In the genomic region with DNA sequence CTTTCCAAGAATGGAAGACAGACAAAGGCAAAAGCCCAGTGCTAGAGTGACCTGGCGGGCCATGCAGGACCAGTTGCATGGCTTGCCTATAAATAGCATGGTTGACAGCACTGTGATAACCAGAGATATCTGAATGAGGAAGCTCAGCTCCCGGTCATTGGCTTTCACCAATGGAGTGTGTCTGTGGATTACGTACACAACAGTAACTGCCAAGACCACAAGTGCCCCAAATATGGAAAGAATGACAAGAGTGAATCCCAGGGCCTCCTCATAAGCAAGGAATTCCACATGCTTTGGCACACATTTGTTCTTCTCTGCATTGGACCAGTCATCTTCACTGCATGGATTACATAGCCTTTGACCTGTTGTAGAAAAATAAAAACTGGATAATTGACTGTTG, we compare ENCODE assay signal across 24 mouse cellular contexts. TPM values are rescaled to one million over a fixed set of nuclear protein-coding genes. Genes with fewer than 3 reads are reported as not detected.
DNase-seq lines count a peak whose midpoint lies in the region; ATAC-seq and TF ChIP-seq lines count a peak whose summit lies in the region.
"Had no signal": no experiment of that assay in that cellular context is flagged by ENCODE, and none has a peak within 500 bp of the region (broad histone marks: within the 10 kb centered on the region; RNA-seq: fewer than 3 reads in every experiment).

No protein-coding gene starts in this region.

- no peak overlapping the region for H3K4me2 ChIP-seq in heart, postnatal 0 days (ENCODE audit: low read depth, low read length)
- H3K4me2 ChIP-seq: forebrain, embryonic 13.5 days; hindbrain, embryonic 13.5 days had no signal

- H3K4me1 ChIP-seq in heart, embryonic 10.5 days = no peaks in the 10 kb centered on the region
- peaks cover 4% of the 10 kb centered on the region; the same call in 1 of the 2 replicates for H3K4me1 ChIP-seq in heart, postnatal 0 days (ENCODE audit: control insufficient read depth, insufficient read depth)
- no peaks in the 10 kb centered on the region for H3K4me1 ChIP-seq in lung, adult 2 months (ENCODE audit: control insufficient read depth, insufficient read depth, low read length)
- H3K4me1 ChIP-seq: embryonic facial prominence, embryonic 10.5 days; forebrain, embryonic 13.5 days; hindbrain, embryonic 13.5 days had no signal

- TF ChIP-seq CTCF in heart, postnatal 0 days (IDR thresholded peaks at IDR 0.05; ENCODE audit: low read depth) = no peak
- no peak for TF ChIP-seq CTCF in lung, adult 2 months (IDR thresholded peaks at IDR 0.05; ENCODE audit: insufficient read depth, low read length)

- no peak overlapping the region for H3K9ac ChIP-seq in heart, postnatal 0 days (replicated peaks; ENCODE audit: low read depth, low read length)
- H3K9ac ChIP-seq: forebrain, embryonic 13.5 days; forebrain, postnatal 0 days; hindbrain, embryonic 13.5 days had no signal

- H3K9me3 ChIP-seq in heart, embryonic 10.5 days = no peaks in the 10 kb centered on the region
- no peaks in the 10 kb centered on the region for H3K9me3 ChIP-seq in heart, postnatal 0 days (replicated peaks; ENCODE audit: control insufficient read depth, low read length)
- H3K9me3 ChIP-seq: embryonic facial prominence, embryonic 10.5 days; forebrain, embryonic 13.5 days; hindbrain, embryonic 13.5 days had no signal

- H3K27me3 ChIP-seq in heart, embryonic 10.5 days (ENCODE audit: insufficient read depth, poor library complexity, severe bottlenecking) = no peaks in the 10 kb centered on the region
- no peaks in the 10 kb centered on the region for H3K27me3 ChIP-seq in heart, postnatal 0 days (ENCODE audit: control insufficient read depth, insufficient read depth, low read length)
- H3K27me3 ChIP-seq: forebrain, embryonic 13.5 days; hindbrain, embryonic 13.5 days had no signal

- no peak overlapping the region for H3K27ac ChIP-seq in heart, embryonic 10.5 days
- peak overlapping the region; percentile 51; the same call in 1 of the 2 replicates for H3K27ac ChIP-seq in heart, postnatal 0 days (ENCODE audit: low read depth)
- H3K27ac ChIP-seq: embryonic facial prominence, embryonic 10.5 days; forebrain, embryonic 13.5 days; gastrocnemius, adult 2 months; hindbrain, embryonic 13.5 days; hindbrain, postnatal 0 days had no signal

- 25% methylated on average over 3 of the region's 3 CpGs for WGBS in heart, embryonic 10.5 days
- WGBS in heart, postnatal 0 days = 21% methylated on average over 3 of the region's 3 CpGs
- 65% methylated on average over 3 of the region's 3 CpGs for WGBS in lung, adult 2 months

- TF ChIP-seq POLR2A in lung, adult 2 months (IDR thresholded peaks at IDR 0.05; ENCODE audit: borderline replicate concordance, extremely low read depth, low read depth, low read length) = no peak

- no peak overlapping the region for H3K4me3 ChIP-seq in heart, embryonic 10.5 days
- no peak overlapping the region for H3K4me3 ChIP-seq in heart, postnatal 0 days (ENCODE audit: low read depth, low read length)
- no peak overlapping the region for H3K4me3 ChIP-seq in lung, adult 2 months (replicated peaks; ENCODE audit: extremely low read depth, low read depth, low read length)
- H3K4me3 ChIP-seq: embryonic facial prominence, embryonic 10.5 days; forebrain, embryonic 13.5 days; gastrocnemius, adult 2 months; hindbrain, embryonic 13.5 days had no signal

- peak; percentile 39 to 54 for DNase-seq in heart, adult 18-20 months
- DNase-seq in heart, embryonic 10.5 days (ENCODE audit: low spot score) = no peak
- DNase-seq in Muller cell, postnatal 12 days (ENCODE audit: inconsistent ontology term) = peak; percentile 92
- DNase-seq in heart, postnatal 0 days (ENCODE audit: low spot score) = peak; percentile 54
- no peak for DNase-seq in layer of hippocampus, adult 11-12 months (ENCODE audit: low spot score)
- DNase-seq in lung, adult 2 months = no peak
- no peak for DNase-seq in cerebellum, adult 8-10 months
- DNase-seq: adrenal gland, adult 2 months; adrenal gland, postnatal 25 days; cerebellum, adult 18-20 months; cerebellum, postnatal 10 days; forebrain, postnatal 0 days; gastrocnemius, adult 2 months; gastrocnemius, postnatal 25 days; kidney, adult 18-20 months had no signal

- H3K36me3 ChIP-seq in heart, embryonic 10.5 days = no peaks in the 10 kb centered on the region
- no peaks in the 10 kb centered on the region for H3K36me3 ChIP-seq in heart, postnatal 0 days (replicated peaks; ENCODE audit: control insufficient read depth, insufficient read depth, low read length)
- H3K36me3 ChIP-seq: embryonic facial prominence, embryonic 10.5 days; hindbrain, embryonic 13.5 days had no signal

- ATAC-seq in heart, postnatal 0 days (ENCODE audit: insufficient read depth, low read depth) = peak; percentile 64; the same call in 1 of the 2 replicates
- ATAC-seq: forebrain, embryonic 13.5 days; forebrain, postnatal 0 days; hindbrain, postnatal 0 days had no signal

- TF ChIP-seq EP300 in heart, postnatal 0 days (IDR thresholded peaks at IDR 0.05; ENCODE audit: low read depth) = no peak; the same call in 1 of the 2 replicates

RNA-seq across cellular contexts. Expression of a gene that starts 29.9 kb away (rescaled TPM):
- not detected for total RNA-seq in heart, adult 18-20 months (2021)
- not detected in 2 replicates for polyA plus RNA-seq in heart, embryonic 10.5 days (2016; fragmentation: Nextera tagmentation; extraction: Ambion mirVana)
- total RNA-seq in heart, postnatal 0 days (2014; rRNA removed; ENCODE audit: low replicate concordance) = not detected in 2 replicates
- not detected in 2 replicates for polyA plus RNA-seq in heart, postnatal 0 days (2015; fragmentation: Nextera tagmentation; extraction: Ambion mirVana)
- not detected in 2 replicates for polyA plus RNA-seq in lung, adult 2 months (2012; rRNA removed)
- total RNA-seq: adrenal gland, adult 2 months; adrenal gland, postnatal 25 days; forebrain, postnatal 0 days; gastrocnemius, adult 2 months; gastrocnemius, postnatal 25 days; granulocyte monocyte progenitor cell, adult 5-6 weeks; hematopoietic stem cell, adult 5-6 weeks; hindbrain, postnatal 0 days had no signal
- polyA plus RNA-seq: adrenal gland, adult 2 months; C2C12; embryonic facial prominence, embryonic 10.5 days; embryonic facial prominence, embryonic 14.5 days; forebrain, embryonic 13.5 days; forebrain, postnatal 0 days; hindbrain, embryonic 13.5 days; hindbrain, postnatal 0 days; intestine, embryonic 14.5 days had no signal

Comparison
In these comparisons a context has a peak if more than half of its experiments do, and no peak if none do; other contexts are left out.
1. DNase-seq: peak in heart, adult 18-20 months (2 of 2), Muller cell, postnatal 12 days (single experiment) and heart, postnatal 0 days (single experiment); none in heart, embryonic 10.5 days (single experiment), layer of hippocampus, adult 11-12 months (single experiment), lung, adult 2 months (single experiment) and cerebellum, adult 8-10 months (single experiment).